In the genomic region with DNA sequence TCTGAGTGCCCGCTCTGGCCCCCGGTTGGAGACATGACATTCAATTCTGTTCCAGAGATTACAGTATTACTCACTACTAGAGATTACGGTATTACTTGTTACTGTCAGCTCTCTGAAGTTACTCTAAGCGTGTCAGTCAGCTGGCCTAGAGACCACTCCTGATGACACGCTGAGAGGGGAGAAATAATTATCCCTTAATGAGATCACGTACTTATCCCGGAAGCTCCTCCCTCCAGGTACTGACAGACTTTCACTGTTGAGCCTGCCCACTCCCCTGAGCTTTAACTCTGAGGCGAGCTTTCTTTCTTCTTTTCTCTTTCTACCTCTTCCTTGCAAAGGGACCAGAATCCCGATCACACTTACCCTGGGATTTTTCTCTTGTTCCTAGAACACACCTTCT, we compare ENCODE assay signal across 23 mouse cellular contexts.
"Had no signal": no experiment of that assay in that cellular context is flagged by ENCODE, and none has a peak within 500 bp of the region (broad histone marks: within the 10 kb centered on the region; RNA-seq: fewer than 3 reads in every experiment).

No protein-coding gene starts in this region.

- DNase-seq: gastrocnemius, postnatal 25 days; heart, adult 18-20 months; heart, postnatal 10 days; heart, postnatal 4 days; kidney, adult 11 months; kidney, adult 2 months; kidney, adult 9 months; kidney, postnatal 14 days; kidney, postnatal 36 days; layer of hippocampus, adult 9-11 months; layer of hippocampus, postnatal 36 days; liver had no signal

- H3K27ac ChIP-seq: heart, embryonic 10.5 days; hindbrain, embryonic 10.5 days; hindbrain, embryonic 12.5 days; hindbrain, embryonic 14.5 days; kidney, postnatal 0 days; limb, embryonic 10.5 days; limb, embryonic 12.5 days had no signal

- ATAC-seq: hindbrain, embryonic 16.5 days; intestine, embryonic 16.5 days had no signal

- H3K4me3 ChIP-seq: heart, embryonic 10.5 days; heart, embryonic 12.5 days; hindbrain, embryonic 10.5 days; hindbrain, embryonic 12.5 days; kidney, embryonic 15.5 days; limb, embryonic 10.5 days; limb, embryonic 12.5 days had no signal

- H3K36me3 ChIP-seq: heart, embryonic 10.5 days; heart, embryonic 12.5 days; hindbrain, embryonic 10.5 days; hindbrain, embryonic 12.5 days; kidney, embryonic 15.5 days; limb, embryonic 10.5 days; limb, embryonic 12.5 days had no signal

- H3K4me2 ChIP-seq: heart, embryonic 12.5 days; hindbrain, embryonic 12.5 days; hindbrain, embryonic 14.5 days; kidney, embryonic 15.5 days; limb, embryonic 12.5 days had no signal

- H3K27me3 ChIP-seq: heart, embryonic 12.5 days; hindbrain, embryonic 12.5 days; kidney, embryonic 15.5 days; limb, embryonic 12.5 days had no signal

- H3K9ac ChIP-seq: heart, embryonic 12.5 days; hindbrain, embryonic 12.5 days; hindbrain, embryonic 14.5 days; kidney, embryonic 15.5 days; limb, embryonic 12.5 days had no signal

- H3K9me3 ChIP-seq: heart, embryonic 10.5 days; heart, embryonic 12.5 days; hindbrain, embryonic 10.5 days; hindbrain, embryonic 12.5 days; kidney, embryonic 15.5 days; limb, embryonic 10.5 days; limb, embryonic 12.5 days had no signal
